Mouse (Mus musculus) intestine, embryonic 16.5 days (tissue): Measurements from ENCODE around the gene Gm45713. TPM values are rescaled to one million over a fixed set of nuclear protein-coding genes. Genes with fewer than 3 reads are reported as not detected.

Experiments used
- ATAC-seq: fragments of 200-750 bp; cut with Nextera tagmentation; 2 replicates; pipeline ENCODE4 v1.8.0; 2017; ENCODE audit warnings: moderate TSS enrichment, moderate library complexity
- H3K27ac ChIP-seq: fragments of 300-500 bp; sonication (generic); 2 replicates; pipeline ENCODE4 v1.5.1; 2014; ENCODE audit warnings: mild to moderate bottlenecking, low read length
- H3K27me3 ChIP-seq: fragments of 300-500 bp; sonication (generic); replicated peaks from 2 replicates; pipeline ENCODE4 v1.6.1; 2014; ENCODE audit warnings: low read length, control low read depth, mixed read lengths; ENCODE audit not compliant: control insufficient read depth, insufficient read depth
- H3K36me3 ChIP-seq: fragments of 300-500 bp; sonication (generic); 2 replicates; pipeline ENCODE4 v1.6.1; 2014; ENCODE audit warnings: low read length, control low read depth; ENCODE audit not compliant: control insufficient read depth, insufficient read depth
- H3K4me1 ChIP-seq: fragments of 300-500 bp; sonication (generic); 2 replicates; pipeline ENCODE4 v1.6.1; 2014; ENCODE audit warnings: low read length, control low read depth, mixed read lengths; ENCODE audit not compliant: control insufficient read depth, insufficient read depth
- H3K4me2 ChIP-seq: fragments of 300-500 bp; sonication (generic); 2 replicates; pipeline ENCODE4 v1.6.1; 2014; ENCODE audit warnings: low read depth, low read length, control low read depth
- H3K4me3 ChIP-seq: fragments of 300-500 bp; sonication (generic); 2 replicates; pipeline ENCODE4 v1.5.1; 2014; ENCODE audit warnings: mild to moderate bottlenecking, low read length
- H3K9ac ChIP-seq: fragments of 300-500 bp; sonication (generic); 2 replicates; pipeline ENCODE4 v1.6.1; 2014; ENCODE audit warnings: low read depth, low read length
- H3K9me3 ChIP-seq: fragments of 300-500 bp; sonication (generic); 2 replicates; pipeline ENCODE4 v1.6.1; 2016; ENCODE audit warnings: low read length, control low read depth; ENCODE audit not compliant: control insufficient read depth
- WGBS: fragments of 180-500 bp; shearing (Covaris S2); extraction: QIAGEN DNeasy Blood & Tissue Kit; methylation state at CpG from one replicate; pipeline ENCODE4 v1.1.7; 2014; 5-methylcytosine and 5-hydroxymethylcytosine counted together
- polyA plus RNA-seq: library from polyadenylated mRNA; unstranded; fragments of >200 nt; fragmentation: Nextera tagmentation; extraction: Ambion mirVana; gene quantifications from 2 replicates; pipeline ENCODE4 v1.2.1, GENCODE M21; 2015

The Gm45713 gene
- polyA plus RNA-seq, 1 experiment from 2014 or later, result 0.20 TPM

- WGBS, result 70% methylated on average over 8 of the region's 8 CpGs
- Histone ChIP-seq H3K9me3 (no peaks in the 10 kb centered on the region), H3K27ac (no peak overlapping the region), H3K4me2 (no peak overlapping the region), H3K27me3 (no peaks in the 10 kb centered on the region), H3K4me1 (no peaks in the 10 kb centered on the region; the same call in 1 of the 2 replicates), H3K4me3 (no peak overlapping the region), H3K9ac (no peak overlapping the region), H3K36me3 (peaks cover 14% of the 10 kb centered on the region)
- no peak for ATAC-seq
Measured at GRCm38 (mm10) chr7:45139904-45140723, 4.1 kb upstream of the Gm45713 start.

DNA sequence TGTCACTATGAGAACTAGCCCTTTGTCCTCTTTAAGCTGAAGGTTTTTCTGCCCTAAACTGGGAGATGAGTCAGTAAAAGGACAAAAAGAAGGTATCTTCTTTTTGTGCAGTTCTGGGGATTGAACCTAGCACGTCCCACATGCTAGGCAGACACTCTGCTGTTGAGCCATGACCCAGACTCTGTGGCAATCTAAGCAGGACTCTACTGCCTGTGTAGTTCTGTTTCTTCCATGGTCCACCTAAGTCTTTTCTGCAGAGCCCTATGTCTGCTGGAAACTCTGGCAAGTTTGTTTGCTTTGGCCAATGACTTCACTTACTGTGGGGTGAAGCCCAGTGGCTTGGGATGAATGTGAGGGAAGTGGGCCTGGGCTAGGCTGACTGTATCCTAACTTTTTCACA lies 2.4 kb upstream of the Gm45713 start:
- no peak overlapping the region for H3K4me3 ChIP-seq
- peaks cover under 1% of the 10 kb centered on the region; the same call in 1 of the 2 replicates for H3K9me3 ChIP-seq
- H3K27me3 ChIP-seq, result no peaks in the 10 kb centered on the region
- ATAC-seq, result no peak
- no peak overlapping the region for H3K4me2 ChIP-seq
- WGBS, result 92% methylated on average over 1 of the region's 1 CpGs
- no peak overlapping the region for H3K9ac ChIP-seq
- peaks cover 6% of the 10 kb centered on the region for H3K36me3 ChIP-seq
- H3K4me1 ChIP-seq, result peaks cover 3% of the 10 kb centered on the region; the same call in 1 of the 2 replicates
- H3K27ac ChIP-seq, result no peak overlapping the region

- WGBS, result 72% methylated on average over 12 of the region's 12 CpGs
- H3K9me3 ChIP-seq, result peaks cover 3% of the 10 kb centered on the region; the same call in 1 of the 2 replicates
- ATAC-seq, result no peak
Measured at GRCm38 (mm10) chr7:45137171-45138006, 1.4 kb upstream of the Gm45713 start.

GRCm38 (mm10) chr7:45135370-45135769 lies 661 bp downstream of the Gm45713 start:
- H3K4me3 ChIP-seq, result peak overlapping the region; percentile 74

More at GRCm38 (mm10) chr7:45137171-45138006, 1.4 kb upstream of the Gm45713 start:
- no peaks in the 10 kb centered on the region; the same call in 1 of the 2 replicates for H3K36me3 ChIP-seq
- no peak overlapping the region for H3K4me2 ChIP-seq
- no peak overlapping the region for H3K4me3 ChIP-seq
- no peak overlapping the region for H3K27ac ChIP-seq
- no peak overlapping the region for H3K9ac ChIP-seq
- H3K27me3 ChIP-seq, result no peaks in the 10 kb centered on the region
- H3K4me1 ChIP-seq, result peaks cover 3% of the 10 kb centered on the region; the same call in 1 of the 2 replicates

GRCm38 (mm10) chr7:45134544-45135026 lies 1.4 kb downstream of the Gm45713 start:
- Histone ChIP-seq H3K9me3 (peaks cover 3% of the 10 kb centered on the region; the same call in 1 of the 2 replicates), H3K9ac (no peak overlapping the region), H3K27me3 (no peaks in the 10 kb centered on the region), H3K4me1 (peaks cover 6% of the 10 kb centered on the region; the same call in 1 of the 2 replicates), H3K4me2 (no peak overlapping the region), H3K4me3 (no peak overlapping the region), H3K36me3 (no peaks in the 10 kb centered on the region), H3K27ac (no peak overlapping the region)
- 14% methylated on average over 12 of the region's 12 CpGs for WGBS
- 0 out of 2 replicates have a peak, but pooled peaks have one; percentile 21 for ATAC-seq

More at GRCm38 (mm10) chr7:45135370-45135769, 661 bp downstream of the Gm45713 start:
- Histone ChIP-seq H3K9me3 (peaks cover 3% of the 10 kb centered on the region; the same call in 1 of the 2 replicates), H3K27me3 (no peaks in the 10 kb centered on the region), H3K36me3 (no peaks in the 10 kb centered on the region), H3K4me1 (peaks cover 3% of the 10 kb centered on the region; the same call in 1 of the 2 replicates), H3K9ac (no peak overlapping the region), H3K4me2 (peak overlapping the region; percentile 79; the same call in 1 of the 2 replicates), H3K27ac (no peak overlapping the region)
- ATAC-seq, result no peak
- WGBS, result 87% methylated on average over 3 of the region's 3 CpGs

DNA sequence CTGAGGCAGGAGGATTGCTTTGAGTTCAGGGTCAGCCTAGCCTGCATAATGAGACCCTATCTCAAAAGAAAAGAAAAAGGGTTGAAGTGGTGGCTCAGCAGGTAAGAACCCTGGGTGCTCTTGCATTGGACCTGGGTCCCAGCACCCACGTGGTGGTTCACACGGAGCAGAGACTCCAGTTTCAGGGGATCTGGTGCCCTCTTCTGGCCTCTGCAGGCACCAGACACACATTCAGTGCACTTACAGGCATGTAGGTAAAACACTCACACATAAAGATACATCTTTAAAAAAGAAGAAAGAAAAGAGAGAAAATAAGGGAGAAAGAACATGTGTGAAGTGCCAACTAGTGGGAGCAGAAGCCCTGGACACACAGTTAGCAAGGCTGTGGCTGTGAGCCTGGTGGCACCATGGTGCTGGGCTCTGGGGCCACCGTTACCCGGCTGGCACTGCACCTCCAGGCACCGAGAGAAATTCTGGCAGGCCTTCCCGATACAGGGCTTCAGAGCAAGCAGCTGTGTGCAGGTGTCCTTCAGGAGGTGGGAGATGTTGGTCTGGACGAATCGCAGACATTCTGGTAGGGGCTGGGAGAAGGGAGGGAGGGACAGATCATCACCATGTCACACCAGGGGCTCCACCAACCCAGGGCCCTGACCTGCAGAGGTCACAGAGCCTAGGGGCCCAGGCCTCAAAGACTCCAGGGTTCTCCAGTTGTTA lies 2.4 kb downstream of the Gm45713 start:
- H3K9ac ChIP-seq, result no peak overlapping the region

GRCm38 (mm10) chr7:45131850-45132249 lies 4.2 kb downstream of the Gm45713 start:
- Histone ChIP-seq H3K9ac (no peak overlapping the region), H3K9me3 (peaks cover 3% of the 10 kb centered on the region; the same call in 1 of the 2 replicates), H3K4me2 (no peak overlapping the region), H3K27me3 (no peaks in the 10 kb centered on the region), H3K27ac (no peak overlapping the region), H3K36me3 (peaks cover 5% of the 10 kb centered on the region; the same call in 1 of the 2 replicates), H3K4me1 (peaks cover 7% of the 10 kb centered on the region), H3K4me3 (no peak overlapping the region)
- 77% methylated on average over 11 of the region's 11 CpGs for WGBS
- ATAC-seq, result no peak

More for the DNA sequence above, 2.4 kb downstream of the Gm45713 start:
- no peaks in the 10 kb centered on the region for H3K27me3 ChIP-seq
- H3K4me2 ChIP-seq, result no peak overlapping the region
- WGBS, result 77% methylated on average over 8 of the region's 8 CpGs
- no peak overlapping the region for H3K4me3 ChIP-seq
- H3K9me3 ChIP-seq, result peaks cover 3% of the 10 kb centered on the region; the same call in 1 of the 2 replicates
- peaks cover 6% of the 10 kb centered on the region; the same call in 1 of the 2 replicates for H3K4me1 ChIP-seq
- ATAC-seq, result no peak
- H3K36me3 ChIP-seq, result no peaks in the 10 kb centered on the region
- H3K27ac ChIP-seq, result no peak overlapping the region

DNA sequence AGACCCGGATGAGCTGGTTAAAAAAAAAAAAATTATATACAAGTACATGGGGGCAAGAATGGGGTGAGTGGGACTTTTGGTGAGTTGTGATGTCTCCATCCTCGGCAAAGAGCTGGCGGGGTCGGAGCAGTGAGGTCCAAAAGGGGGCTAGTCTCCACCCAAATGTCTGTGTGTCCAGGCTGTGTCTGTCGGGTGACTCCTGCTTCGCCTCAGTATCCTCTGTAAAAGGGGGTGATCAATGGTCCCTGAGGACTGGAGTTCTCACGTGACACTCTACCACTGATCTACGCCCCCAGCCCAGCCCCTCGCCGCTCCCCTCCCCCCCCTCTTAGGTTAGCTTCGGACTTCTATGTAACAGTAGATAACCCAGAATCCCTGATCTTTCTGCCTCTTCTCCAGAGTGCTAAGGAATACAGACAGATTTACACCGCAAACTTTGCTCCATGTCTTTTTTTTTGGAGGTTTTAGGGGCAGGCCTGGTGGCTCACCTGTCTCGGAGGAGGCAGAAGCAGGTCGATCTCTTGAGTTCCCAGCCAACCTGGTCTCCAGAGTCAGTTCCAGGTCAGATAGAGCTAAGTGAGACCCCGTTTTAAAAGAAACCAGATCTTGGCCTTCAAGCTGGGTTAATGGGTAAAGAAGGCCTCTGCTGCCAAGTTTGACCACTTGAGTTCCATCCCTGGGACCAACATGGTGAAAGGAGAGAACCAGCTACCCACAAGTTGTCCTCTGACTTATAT lies 6.1 kb downstream of the Gm45713 start:
- peaks cover 20% of the 10 kb centered on the region for H3K4me1 ChIP-seq
- H3K4me2 ChIP-seq, result peak overlapping the region; percentile 65
- H3K27me3 ChIP-seq, result no peaks in the 10 kb centered on the region
- H3K27ac ChIP-seq, result peak overlapping the region; percentile 92; the same call in 1 of the 2 replicates
- ATAC-seq, result no peak
- 63% methylated on average over 15 of the region's 15 CpGs for WGBS
- peaks cover 3% of the 10 kb centered on the region; the same call in 1 of the 2 replicates for H3K9me3 ChIP-seq
- peak overlapping the region; percentile 81 for H3K9ac ChIP-seq
- peaks cover 20% of the 10 kb centered on the region for H3K36me3 ChIP-seq
- H3K4me3 ChIP-seq, result peak overlapping the region; percentile 54
